Mouse (Mus musculus): Measurements from ENCODE around the gene Serpina11.

DNA sequence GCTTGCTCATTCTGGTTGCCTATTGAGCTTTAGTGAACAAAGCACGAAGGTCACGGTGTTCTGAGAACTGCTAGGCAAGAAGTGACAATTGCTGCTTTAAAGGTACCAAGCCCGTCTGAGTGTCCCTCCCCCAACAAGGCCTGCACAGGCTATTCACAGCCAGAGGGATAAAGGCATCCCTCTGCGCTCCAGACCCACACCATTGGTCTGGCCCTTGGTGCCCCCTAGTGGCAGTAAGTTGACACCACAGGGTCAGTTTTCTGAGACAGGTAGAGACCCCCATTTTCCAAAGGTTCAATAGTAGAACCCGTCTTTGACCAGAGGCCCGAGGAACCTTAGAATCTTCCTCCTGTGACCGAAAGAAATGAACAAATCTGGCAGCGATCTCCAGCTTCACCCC lies 40.2 kb upstream of the Serpina11 start:
- TF ChIP-seq CTCF (IDR thresholded peaks at IDR 0.05; ENCODE audit: low read depth, low read length) (no peak), TAL1 (conservative IDR thresholded peaks at IDR 0.05; ENCODE audit: low read depth, low read length) (no peak), GATA1 (IDR thresholded peaks at IDR 0.05; ENCODE audit: borderline replicate concordance, low read length) (no peak), GATA2 (IDR thresholded peaks at IDR 0.05; ENCODE audit: borderline replicate concordance, low read depth, low read length) (no peak)

All from G1E (cell line).